Mouse (Mus musculus): ENCODE measurements around the gene Dnah6. TPM values are rescaled to one million over a fixed set of nuclear protein-coding genes. Genes with fewer than 3 reads are reported as not detected.

Dnah6 gene
- polyA plus RNA-seq, 1 experiment from 2014 or later, result 0.23 TPM

DNA sequence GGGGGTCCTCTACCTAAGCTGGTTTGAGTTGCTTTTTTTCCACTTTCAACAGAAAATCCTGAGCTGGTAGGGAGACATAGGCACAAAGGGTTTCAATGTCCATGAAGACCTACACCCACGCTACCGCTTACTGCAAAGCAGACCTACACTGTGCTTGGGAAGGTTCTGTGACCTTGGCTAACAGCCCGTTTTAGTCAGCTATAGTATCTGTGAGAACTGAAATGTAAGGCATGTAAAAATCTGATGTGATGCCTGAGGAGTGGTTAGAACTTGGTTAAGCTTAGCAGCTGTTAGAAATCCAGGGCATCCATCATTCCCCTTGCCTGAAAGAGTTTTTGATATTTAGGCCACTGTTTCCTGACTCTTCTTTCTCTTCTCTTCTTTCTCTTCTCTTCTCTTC, 46.3 kb downstream of the Dnah6 start:
- H3K4me3 ChIP-seq (replicated peaks; ENCODE audit: low read length), result no peak overlapping the region
- H3K4me2 ChIP-seq (ENCODE audit: low read length), result no peak overlapping the region
- H3K9me3 ChIP-seq (ENCODE audit: control insufficient read depth, low read length), result no peaks in the 10 kb centered on the region
- no peaks in the 10 kb centered on the region for H3K27me3 ChIP-seq (replicated peaks; ENCODE audit: control insufficient read depth, insufficient read depth, low read length)
- no peak overlapping the region for H3K27ac ChIP-seq (ENCODE audit: low read length)
- no peak overlapping the region for H3K9ac ChIP-seq (replicated peaks; ENCODE audit: low read depth, low read length)
- no peak for ATAC-seq
- H3K36me3 ChIP-seq (ENCODE audit: control insufficient read depth, insufficient read depth), result no peaks in the 10 kb centered on the region
- no peaks in the 10 kb centered on the region for H3K4me1 ChIP-seq (replicated peaks; ENCODE audit: control insufficient read depth, insufficient read depth, low read length)
- 85% methylated on average over 3 of the region's 3 CpGs for WGBS

DNA sequence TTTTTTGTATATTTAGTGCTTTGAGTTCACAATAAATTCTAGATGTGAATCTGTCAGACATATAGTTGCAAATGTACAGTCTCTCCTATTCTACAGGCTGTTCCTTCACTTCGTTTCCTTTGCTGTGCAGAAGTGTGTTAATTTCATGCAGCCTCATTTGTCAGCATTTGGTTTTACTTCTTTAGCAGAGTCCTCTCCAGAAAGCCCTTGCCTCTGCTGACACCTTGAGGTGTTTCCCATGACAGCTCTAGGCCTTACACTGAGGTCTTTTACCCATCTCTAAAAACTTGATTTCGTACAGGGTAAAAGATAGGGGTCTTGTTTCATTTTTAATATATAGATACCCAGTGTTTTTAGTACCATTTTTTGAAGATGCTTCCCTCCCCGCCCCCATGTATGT, 54.2 kb downstream of the Dnah6 start:
- ATAC-seq, result no peak
- Histone ChIP-seq H3K27me3 (replicated peaks; ENCODE audit: control insufficient read depth, insufficient read depth, low read length) (no peaks in the 10 kb centered on the region), H3K27ac (ENCODE audit: low read length) (no peak overlapping the region), H3K4me3 (replicated peaks; ENCODE audit: low read length) (no peak overlapping the region), H3K4me2 (ENCODE audit: low read length) (no peak overlapping the region), H3K9ac (replicated peaks; ENCODE audit: low read depth, low read length) (no peak overlapping the region), H3K9me3 (ENCODE audit: control insufficient read depth, low read length) (no peaks in the 10 kb centered on the region), H3K4me1 (replicated peaks; ENCODE audit: control insufficient read depth, insufficient read depth, low read length) (no peaks in the 10 kb centered on the region), H3K36me3 (ENCODE audit: control insufficient read depth, insufficient read depth) (no peaks in the 10 kb centered on the region)
- whole genome bisulfite sequencing, result 81% methylated on average over 3 of the region's 3 CpGs

DNA sequence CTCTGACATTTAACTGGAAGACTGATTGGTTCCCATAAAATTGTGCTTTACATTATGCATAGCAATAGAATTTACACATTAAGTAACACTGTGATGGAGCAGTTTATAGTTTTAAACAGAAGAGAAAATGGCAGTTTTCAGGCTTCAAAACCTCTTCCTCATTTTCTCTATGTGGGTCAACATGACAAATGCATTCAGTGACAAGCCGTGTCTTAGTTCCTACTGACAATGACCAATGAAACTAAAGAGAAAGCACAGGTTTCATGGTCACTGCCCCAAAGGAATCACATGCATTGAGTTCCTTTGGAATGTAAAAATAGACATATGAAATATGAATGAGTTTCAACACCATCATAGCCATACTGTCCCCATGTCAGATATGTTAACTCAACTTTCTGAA, 58.5 kb downstream of the Dnah6 start:
- H3K4me3 ChIP-seq (replicated peaks; ENCODE audit: low read length), result no peak overlapping the region
- no peak overlapping the region for H3K4me2 ChIP-seq (ENCODE audit: low read length)
- no peaks in the 10 kb centered on the region for H3K36me3 ChIP-seq (ENCODE audit: control insufficient read depth, insufficient read depth)
- no peaks in the 10 kb centered on the region for H3K9me3 ChIP-seq (ENCODE audit: control insufficient read depth, low read length)
- ATAC-seq, result no peak
- no peaks in the 10 kb centered on the region for H3K4me1 ChIP-seq (replicated peaks; ENCODE audit: control insufficient read depth, insufficient read depth, low read length)
- 81% methylated on average over 1 of the region's 1 CpGs for WGBS
- H3K27me3 ChIP-seq (replicated peaks; ENCODE audit: control insufficient read depth, insufficient read depth, low read length), result no peaks in the 10 kb centered on the region
- no peak overlapping the region for H3K9ac ChIP-seq (replicated peaks; ENCODE audit: low read depth, low read length)
- H3K27ac ChIP-seq (ENCODE audit: low read length), result no peak overlapping the region

DNA sequence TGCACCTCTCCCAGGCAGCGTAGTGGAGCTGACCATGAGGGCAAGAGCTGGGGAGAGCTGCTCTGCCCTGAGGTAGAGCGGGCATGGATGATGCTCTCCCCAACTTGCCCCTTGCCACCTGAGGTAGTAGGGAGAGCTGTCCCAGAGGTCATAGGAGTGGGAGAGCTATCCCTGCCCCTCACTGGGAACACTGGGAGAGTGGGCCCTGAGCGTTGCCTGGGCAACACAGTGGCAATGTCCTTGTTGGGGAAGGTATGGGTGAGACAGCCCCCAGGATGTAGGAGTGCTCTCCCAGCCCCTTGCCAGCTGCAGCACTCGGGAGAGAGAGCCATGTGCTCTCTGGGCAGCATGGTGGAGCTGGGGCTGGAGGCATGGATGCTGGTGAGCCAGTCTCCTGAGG, 60.1 kb downstream of the Dnah6 start:
- no peak for ATAC-seq
- Histone ChIP-seq H3K4me3 (replicated peaks; ENCODE audit: low read length) (no peak overlapping the region), H3K9ac (replicated peaks; ENCODE audit: low read depth, low read length) (no peak overlapping the region), H3K9me3 (ENCODE audit: control insufficient read depth, low read length) (no peaks in the 10 kb centered on the region), H3K27ac (ENCODE audit: low read length) (no peak overlapping the region), H3K27me3 (replicated peaks; ENCODE audit: control insufficient read depth, insufficient read depth, low read length) (no peaks in the 10 kb centered on the region), H3K4me2 (ENCODE audit: low read length) (no peak overlapping the region), H3K36me3 (ENCODE audit: control insufficient read depth, insufficient read depth) (no peaks in the 10 kb centered on the region), H3K4me1 (replicated peaks; ENCODE audit: control insufficient read depth, insufficient read depth, low read length) (no peaks in the 10 kb centered on the region)
- 84% methylated on average over 4 of the region's 4 CpGs for WGBS

DNA sequence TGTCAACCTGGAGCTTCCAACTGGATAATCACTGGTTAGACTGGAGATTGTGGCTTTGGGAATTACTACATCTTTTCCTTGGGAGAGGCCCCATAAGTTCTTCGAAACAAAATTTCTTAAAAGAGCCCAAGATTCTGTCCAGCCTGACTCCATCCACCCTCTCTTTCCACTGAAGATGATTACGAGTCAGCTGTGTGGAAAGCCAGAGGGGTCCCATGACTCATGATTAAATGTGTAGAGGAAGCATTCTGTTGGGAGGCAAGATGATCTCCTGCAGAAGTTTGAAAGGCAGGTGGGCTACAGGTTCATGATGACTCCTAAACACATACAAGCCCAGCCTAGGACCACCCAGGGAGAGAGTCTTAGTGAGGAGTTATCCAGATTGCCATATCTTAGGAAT, 66.0 kb downstream of the Dnah6 start:
- H3K9ac ChIP-seq (replicated peaks; ENCODE audit: low read depth, low read length), result no peak overlapping the region

GRCm38 (mm10) chr6:73153675-73154074, 67.8 kb downstream of the Dnah6 start:
- no peaks in the 10 kb centered on the region for H3K4me1 ChIP-seq (replicated peaks; ENCODE audit: control insufficient read depth, insufficient read depth, low read length)

More for the DNA sequence above, 66.0 kb downstream of the Dnah6 start:
- Histone ChIP-seq H3K9me3 (ENCODE audit: control insufficient read depth, low read length) (no peaks in the 10 kb centered on the region), H3K36me3 (ENCODE audit: control insufficient read depth, insufficient read depth) (no peaks in the 10 kb centered on the region), H3K4me2 (ENCODE audit: low read length) (no peak overlapping the region), H3K4me3 (replicated peaks; ENCODE audit: low read length) (no peak overlapping the region), H3K27me3 (replicated peaks; ENCODE audit: control insufficient read depth, insufficient read depth, low read length) (no peaks in the 10 kb centered on the region), H3K4me1 (replicated peaks; ENCODE audit: control insufficient read depth, insufficient read depth, low read length) (no peaks in the 10 kb centered on the region), H3K27ac (ENCODE audit: low read length) (no peak overlapping the region)
- ATAC-seq, result no peak
- 91% methylated on average over 2 of the region's 2 CpGs for WGBS

GRCm38 (mm10) chr6:73143403-73143802, 78.0 kb downstream of the Dnah6 start:
- no peak for ATAC-seq
- Histone ChIP-seq H3K4me2 (ENCODE audit: low read length) (no peak overlapping the region), H3K36me3 (ENCODE audit: control insufficient read depth, insufficient read depth) (no peaks in the 10 kb centered on the region), H3K27ac (ENCODE audit: low read length) (no peak overlapping the region), H3K4me1 (replicated peaks; ENCODE audit: control insufficient read depth, insufficient read depth, low read length) (no peaks in the 10 kb centered on the region), H3K9me3 (ENCODE audit: control insufficient read depth, low read length) (no peaks in the 10 kb centered on the region), H3K27me3 (replicated peaks; ENCODE audit: control insufficient read depth, insufficient read depth, low read length) (no peaks in the 10 kb centered on the region), H3K4me3 (replicated peaks; ENCODE audit: low read length) (no peak overlapping the region), H3K9ac (replicated peaks; ENCODE audit: low read depth, low read length) (no peak overlapping the region)
- WGBS, result 93% methylated on average over 7 of the region's 7 CpGs

More at GRCm38 (mm10) chr6:73153675-73154074, 67.8 kb downstream of the Dnah6 start:
- Histone ChIP-seq H3K36me3 (ENCODE audit: control insufficient read depth, insufficient read depth) (no peaks in the 10 kb centered on the region), H3K4me3 (replicated peaks; ENCODE audit: low read length) (no peak overlapping the region), H3K27ac (ENCODE audit: low read length) (no peak overlapping the region), H3K27me3 (replicated peaks; ENCODE audit: control insufficient read depth, insufficient read depth, low read length) (no peaks in the 10 kb centered on the region), H3K4me2 (ENCODE audit: low read length) (no peak overlapping the region), H3K9ac (replicated peaks; ENCODE audit: low read depth, low read length) (no peak overlapping the region), H3K9me3 (ENCODE audit: control insufficient read depth, low read length) (no peaks in the 10 kb centered on the region)
- 0% methylated on average over 1 of the region's 1 CpGs for WGBS
- peak; percentile 94 for ATAC-seq

DNA sequence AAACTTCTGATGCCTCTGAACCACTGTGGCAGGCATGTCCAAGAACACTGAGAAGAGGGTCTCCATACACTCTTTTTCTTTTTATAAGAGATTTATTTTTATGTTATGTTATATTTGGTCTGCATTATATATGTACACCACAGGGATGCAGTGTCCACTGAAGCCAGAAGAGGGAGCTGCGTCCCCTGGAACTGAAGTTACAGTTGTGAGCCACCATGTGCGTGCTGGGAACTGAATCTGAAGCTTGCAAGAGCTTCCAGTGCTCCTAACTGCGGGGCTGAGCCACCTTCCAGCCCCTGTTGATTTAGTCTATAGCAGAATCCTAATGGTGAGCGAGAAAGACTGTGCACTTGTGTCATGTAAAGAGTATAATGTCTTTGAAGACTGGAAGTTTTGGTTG, 78.7 kb downstream of the Dnah6 start:
- no peak overlapping the region for H3K9ac ChIP-seq (replicated peaks; ENCODE audit: low read depth, low read length)
- H3K9me3 ChIP-seq (ENCODE audit: control insufficient read depth, low read length), result no peaks in the 10 kb centered on the region
- H3K36me3 ChIP-seq (ENCODE audit: control insufficient read depth, insufficient read depth), result no peaks in the 10 kb centered on the region
- H3K27me3 ChIP-seq (replicated peaks; ENCODE audit: control insufficient read depth, insufficient read depth, low read length), result no peaks in the 10 kb centered on the region
- H3K4me3 ChIP-seq (replicated peaks; ENCODE audit: low read length), result no peak overlapping the region
- no peaks in the 10 kb centered on the region for H3K4me1 ChIP-seq (replicated peaks; ENCODE audit: control insufficient read depth, insufficient read depth, low read length)
- ATAC-seq, result no peak
- H3K4me2 ChIP-seq (ENCODE audit: low read length), result no peak overlapping the region
- whole genome bisulfite sequencing, result 89% methylated on average over 4 of the region's 4 CpGs
- H3K27ac ChIP-seq (ENCODE audit: low read length), result no peak overlapping the region

- Histone ChIP-seq H3K27me3 (replicated peaks; ENCODE audit: control insufficient read depth, insufficient read depth, low read length) (no peaks in the 10 kb centered on the region), H3K4me3 (replicated peaks; ENCODE audit: low read length) (no peak overlapping the region), H3K9ac (replicated peaks; ENCODE audit: low read depth, low read length) (no peak overlapping the region), H3K36me3 (ENCODE audit: control insufficient read depth, insufficient read depth) (no peaks in the 10 kb centered on the region), H3K4me1 (replicated peaks; ENCODE audit: control insufficient read depth, insufficient read depth, low read length) (no peaks in the 10 kb centered on the region), H3K9me3 (ENCODE audit: control insufficient read depth, low read length) (no peaks in the 10 kb centered on the region), H3K4me2 (ENCODE audit: low read length) (no peak overlapping the region), H3K27ac (ENCODE audit: low read length) (no peak overlapping the region)
- ATAC-seq, result no peak
- 62% methylated on average over 3 of the region's 3 CpGs for WGBS
Observed at GRCm38 (mm10) chr6:73140836-73141235, 80.6 kb downstream of the Dnah6 start.

GRCm38 (mm10) chr6:73132784-73133183, 88.7 kb downstream of the Dnah6 start:
- no peaks in the 10 kb centered on the region for H3K27me3 ChIP-seq (replicated peaks; ENCODE audit: control insufficient read depth, insufficient read depth, low read length)
- no peaks in the 10 kb centered on the region for H3K9me3 ChIP-seq (ENCODE audit: control insufficient read depth, low read length)
- H3K4me2 ChIP-seq (ENCODE audit: low read length), result no peak overlapping the region
- H3K36me3 ChIP-seq (ENCODE audit: control insufficient read depth, insufficient read depth), result no peaks in the 10 kb centered on the region
- WGBS, result 52% methylated on average over 5 of the region's 5 CpGs
- H3K4me1 ChIP-seq (replicated peaks; ENCODE audit: control insufficient read depth, insufficient read depth, low read length), result no peaks in the 10 kb centered on the region
- no peak overlapping the region for H3K4me3 ChIP-seq (replicated peaks; ENCODE audit: low read length)
- no peak for ATAC-seq
- no peak overlapping the region for H3K9ac ChIP-seq (replicated peaks; ENCODE audit: low read depth, low read length)
- H3K27ac ChIP-seq (ENCODE audit: low read length), result no peak overlapping the region

Measured in forebrain, embryonic 16.5 days (tissue).